Mouse (Mus musculus) bone marrow macrophage, adult 2 months (primary cell): Measurements from ENCODE around the gene Cdh6.

Experiments
- CTCF ChIP-seq: IDR thresholded peaks from 2 replicates; pipeline ENCODE4 v1.5.1; 2012; ENCODE audit warnings: low read depth, mild to moderate bottlenecking, low read length, moderate library complexity
- POLR2A ChIP-seq: IDR thresholded peaks from 2 replicates; pipeline ENCODE4 v1.6.1; 2012; ENCODE audit warnings: mild to moderate bottlenecking, low read depth, low read length, borderline replicate concordance

DNA sequence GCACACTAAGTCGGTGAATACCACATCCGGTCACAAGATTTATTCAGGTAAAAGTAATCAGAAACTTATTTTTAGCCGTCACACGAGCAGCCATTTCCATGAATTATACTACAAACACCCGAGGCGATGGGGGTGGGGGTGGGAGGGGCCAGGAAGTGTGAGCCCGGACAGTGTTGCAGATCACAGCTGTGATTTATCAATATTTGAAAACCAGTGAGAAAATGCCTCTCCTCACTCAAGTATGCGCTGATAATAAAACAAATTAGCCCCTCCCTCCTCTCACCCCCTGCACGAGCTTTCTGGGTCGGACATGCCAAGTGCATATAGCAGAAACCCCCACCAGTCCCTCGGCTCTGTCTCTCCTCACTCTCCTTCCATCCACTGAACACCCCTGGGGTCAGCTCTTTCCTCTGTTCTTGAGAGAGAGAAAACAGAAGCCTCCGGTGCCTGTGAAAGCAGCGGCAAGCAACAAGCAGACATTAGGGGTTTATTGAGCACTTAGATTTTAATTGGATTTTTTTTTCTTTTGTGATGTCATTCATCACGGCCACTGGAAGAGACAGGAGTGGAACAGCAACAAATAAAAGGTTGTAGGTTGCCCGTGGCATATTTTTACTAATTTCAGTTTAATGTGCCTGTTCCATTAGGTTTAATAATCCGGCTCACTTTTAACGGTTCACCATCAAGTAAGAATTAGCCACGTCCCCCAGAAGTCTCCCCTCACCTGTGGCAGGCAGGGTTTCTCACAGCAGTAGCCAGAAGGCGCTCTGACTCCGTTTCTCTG lies 105.9 kb downstream of the Cdh6 start:
- TF ChIP-seq CTCF, result no peak
- no peak for TF ChIP-seq POLR2A
